Mouse (Mus musculus): ENCODE results near the gene Olfr223.
"Not testable (repeated sequence)": the region's sequence is repeated elsewhere in the genome, so short reads cannot be mapped to it uniquely, and the experiment has no call there.

The Olfr223 gene

DNA sequence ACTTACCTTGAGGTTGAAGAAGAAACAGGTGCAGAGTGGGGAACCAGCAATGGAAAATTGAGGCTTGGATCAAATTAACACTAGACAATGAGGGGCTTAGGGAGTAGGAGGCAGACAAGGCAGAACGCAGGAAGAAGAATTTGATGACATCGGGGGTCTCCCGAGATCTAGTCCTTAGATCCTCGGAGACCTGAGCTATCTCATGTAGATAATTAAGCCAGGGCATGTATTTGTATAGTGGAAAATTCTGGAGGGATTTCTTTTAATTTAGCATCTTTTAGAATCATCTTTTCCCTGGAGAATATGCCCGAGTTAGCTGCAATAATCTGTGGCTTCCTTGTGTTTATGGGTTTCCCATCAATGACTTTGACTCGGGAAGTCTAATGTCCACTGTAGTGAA lies at the start of gene Olfr223:
Olfr223 (minus strand) TSS at position 101 of the 400 bp plus-strand sequence.
- no peak for DNase-seq (ENCODE audit: low spot score in 2 of 2)

DNA sequence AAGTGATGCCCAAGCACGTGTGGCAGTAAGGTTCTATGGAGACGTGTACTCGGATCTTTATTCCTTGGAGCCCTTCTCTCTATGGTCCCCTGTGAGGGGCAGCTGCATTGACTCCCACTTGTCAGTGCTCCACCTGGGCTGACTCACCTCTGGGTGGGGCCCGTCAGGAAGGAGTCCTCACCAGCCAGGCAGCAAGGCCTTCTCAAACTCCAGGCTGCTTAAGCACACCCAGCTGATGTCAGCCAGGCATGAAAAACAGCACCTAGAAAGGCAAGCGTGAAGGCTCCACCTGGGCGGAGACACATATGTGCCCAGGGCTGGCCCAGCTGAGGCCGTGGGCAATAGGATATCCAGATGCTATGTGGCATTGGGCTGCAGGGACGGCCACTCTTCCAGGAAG lies 49.3 kb upstream of the Olfr223 start:
- no peak for DNase-seq (ENCODE audit: low spot score in 2 of 2)

DNA sequence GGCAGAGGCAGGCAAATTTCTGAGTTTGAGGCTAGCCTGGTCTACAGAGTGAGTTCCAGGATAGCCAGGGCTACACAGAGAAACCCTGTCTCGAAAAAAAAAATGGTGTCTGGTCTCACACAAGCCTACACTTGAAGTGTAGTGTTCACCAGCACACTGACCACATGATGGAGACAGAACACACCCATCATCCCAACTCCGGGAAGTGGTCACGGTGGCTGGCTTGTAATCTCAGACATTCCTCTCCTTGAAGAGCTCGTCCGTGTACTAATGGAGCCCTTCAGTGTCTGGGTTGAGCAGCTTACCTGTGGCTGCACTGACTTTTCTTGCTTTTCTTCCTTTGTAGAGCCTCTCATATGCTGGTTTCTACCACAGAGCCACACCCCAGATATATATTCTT lies 48.1 kb upstream of the Olfr223 start:
- no peak for DNase-seq (ENCODE audit: low spot score in 2 of 2)

DNA sequence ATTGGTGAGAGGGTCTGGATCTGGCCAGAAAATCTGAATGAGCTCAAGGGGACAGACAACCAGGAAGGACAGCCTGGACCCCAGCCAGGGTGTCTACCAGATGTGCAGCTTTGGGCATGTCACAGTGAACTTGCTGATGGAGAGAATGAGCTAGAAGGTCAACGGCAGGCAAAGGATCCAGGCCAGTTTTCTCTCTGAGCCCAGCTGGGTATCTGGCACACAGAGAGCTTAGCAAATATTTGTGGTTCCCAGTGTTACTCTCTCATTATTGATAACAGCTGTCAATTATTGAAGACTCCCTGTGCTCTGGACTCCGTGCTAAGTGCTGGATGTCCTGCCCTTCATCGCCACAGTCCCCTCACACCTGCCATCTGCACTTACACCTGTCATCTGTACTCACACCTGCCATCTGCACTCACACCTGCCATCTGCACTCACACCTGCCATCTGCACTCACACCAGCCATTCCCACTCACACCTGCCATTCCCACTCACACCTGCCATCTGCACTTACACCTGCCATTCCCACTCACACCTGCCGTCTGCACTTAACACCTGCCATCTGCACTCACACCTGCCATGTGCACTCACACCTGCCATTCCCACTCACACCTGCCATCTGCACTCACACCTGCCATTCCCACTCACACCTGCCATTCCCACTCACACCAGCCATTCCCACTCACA lies 47.0 kb upstream of the Olfr223 start:
- no peak for DNase-seq (ENCODE audit: low spot score in 2 of 2)

DNA sequence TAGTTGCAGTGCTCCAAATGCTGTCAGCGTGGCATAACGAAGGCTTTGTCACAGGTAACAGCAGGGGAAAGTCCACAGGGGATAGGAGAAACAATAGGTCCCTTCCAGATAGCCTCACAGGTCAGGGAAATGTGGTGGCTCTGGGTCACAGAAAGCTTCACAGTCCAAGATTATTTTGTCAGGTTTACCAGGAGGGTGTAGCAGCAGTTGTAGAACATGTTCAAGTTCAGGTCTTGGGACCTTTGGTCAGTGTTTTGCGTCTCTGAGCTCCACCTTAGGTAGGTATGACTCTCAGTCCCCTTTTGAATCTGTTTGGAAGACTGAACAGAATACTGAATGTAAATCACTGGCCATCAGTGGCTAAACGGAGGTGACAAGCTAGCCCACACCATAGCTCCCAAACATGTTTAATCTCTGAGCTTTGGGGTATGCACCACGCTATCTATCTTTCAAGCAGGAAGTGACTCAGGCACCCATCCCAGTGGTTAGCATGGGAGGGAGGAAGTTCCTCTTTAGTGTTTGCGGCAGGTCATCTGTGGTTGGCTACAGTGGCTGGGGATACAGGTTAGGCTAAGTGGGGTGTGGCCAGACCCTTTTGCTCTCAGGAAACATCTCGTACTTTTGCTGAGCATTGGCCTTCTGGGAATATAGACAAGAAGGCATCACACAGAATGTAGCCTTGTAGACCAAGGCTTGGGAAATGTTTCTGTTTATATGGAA lies 43.8 kb upstream of the Olfr223 start:
- DNase-seq (ENCODE audit: low spot score in 2 of 2) = no peak

DNA sequence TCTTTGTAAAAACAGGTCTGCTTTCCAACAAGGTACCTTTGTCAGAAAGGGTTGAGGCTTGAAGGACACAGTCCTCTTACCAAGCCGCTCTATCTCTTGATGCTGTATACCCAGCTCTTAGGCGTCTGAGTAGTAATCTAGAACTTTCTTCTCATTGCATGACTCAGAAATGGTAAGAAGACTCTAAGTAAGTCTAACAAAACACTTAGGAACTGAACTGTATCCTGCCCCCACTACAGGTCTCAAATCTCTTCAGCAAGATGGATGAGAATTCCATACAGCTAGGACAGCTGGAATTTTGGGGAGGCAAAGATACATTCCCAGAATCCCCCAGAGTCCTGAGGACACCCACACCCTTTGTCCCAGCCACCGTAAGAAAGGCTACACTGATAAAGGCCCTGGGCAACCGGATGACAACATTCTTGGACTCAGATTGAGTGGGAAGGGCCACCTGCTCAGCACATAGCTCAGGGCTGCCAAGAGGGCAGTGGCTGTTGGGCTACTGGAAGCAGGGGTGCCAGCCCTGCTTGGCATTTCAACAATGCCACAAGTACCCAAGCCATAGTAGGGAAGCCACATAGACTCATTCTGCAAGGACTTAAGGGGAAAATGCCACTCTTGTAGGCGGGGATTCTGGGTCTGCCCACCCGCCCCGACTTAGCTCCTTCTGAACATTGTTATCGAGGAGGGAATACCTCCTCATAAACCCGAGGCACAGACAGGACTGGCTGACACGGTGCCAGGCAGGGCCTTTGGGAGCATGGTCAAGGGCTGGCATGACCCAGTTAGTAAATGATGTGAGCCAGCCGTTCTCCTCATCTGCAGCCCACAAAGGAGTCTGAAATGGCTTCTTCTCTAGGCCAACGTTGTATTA lies 43.0 kb upstream of the Olfr223 start:
- DNase-seq (ENCODE audit: low spot score in 2 of 2) = no peak

DNA sequence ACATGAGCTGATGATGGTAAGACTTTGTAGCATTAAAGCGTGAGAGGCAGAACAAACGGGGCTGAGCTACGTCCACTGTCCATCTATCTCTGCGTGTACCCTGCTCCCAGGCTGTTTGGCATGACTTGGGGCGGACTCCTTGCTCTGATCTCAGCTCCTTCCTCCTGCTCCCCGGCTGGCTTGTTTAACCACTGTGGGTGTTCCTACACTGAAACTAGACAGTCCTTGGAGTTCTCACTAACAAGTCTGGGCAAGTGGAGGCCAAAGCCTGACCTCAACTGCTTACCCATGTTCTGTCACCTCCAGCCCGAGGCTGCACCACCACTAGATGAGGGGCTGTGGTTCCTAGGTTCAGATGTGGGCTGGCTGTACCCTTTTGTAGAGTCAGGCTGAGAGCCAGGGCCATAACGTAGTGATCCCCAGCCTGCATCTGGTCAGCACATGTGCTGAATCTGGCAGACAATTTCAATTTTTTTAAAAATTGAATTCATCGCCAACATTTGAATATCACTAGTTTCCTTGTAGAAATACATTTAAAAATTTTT lies 42.2 kb upstream of the Olfr223 start:
- DNase-seq (ENCODE audit: low spot score in 2 of 2) = no peak

DNA sequence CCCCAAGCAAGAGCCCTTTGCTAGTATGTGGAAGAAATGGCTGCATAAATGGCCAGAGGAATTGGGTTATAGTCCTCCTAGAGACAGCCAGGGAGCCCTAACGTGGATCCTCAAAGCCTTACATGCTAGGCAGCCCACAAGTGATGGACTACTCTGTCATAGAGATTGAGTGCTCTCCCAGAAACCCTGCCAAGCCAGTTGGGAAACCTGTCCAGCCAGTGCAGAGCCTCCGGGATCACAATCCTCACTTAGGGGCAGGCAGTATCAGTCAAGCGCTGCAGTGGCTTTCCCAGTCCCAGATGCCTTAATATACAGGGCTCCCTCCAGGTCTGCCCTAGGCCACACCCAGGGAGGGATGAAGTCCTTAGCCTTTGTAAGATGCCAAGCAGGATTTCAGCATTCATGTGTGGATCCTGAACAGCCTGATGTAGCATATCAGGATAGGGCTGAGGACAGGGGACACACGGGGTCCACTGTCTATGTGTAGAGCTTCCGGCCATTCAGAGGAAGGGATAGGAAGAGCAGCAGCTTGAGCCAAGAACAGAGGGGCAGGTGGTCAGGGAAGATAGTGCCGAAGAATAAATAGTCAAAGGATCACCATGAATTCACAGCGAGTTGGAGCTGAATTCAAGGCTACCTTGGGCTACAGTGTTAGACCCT lies 41.0 kb upstream of the Olfr223 start:
- no peak for DNase-seq (ENCODE audit: low spot score in 2 of 2)

DNA sequence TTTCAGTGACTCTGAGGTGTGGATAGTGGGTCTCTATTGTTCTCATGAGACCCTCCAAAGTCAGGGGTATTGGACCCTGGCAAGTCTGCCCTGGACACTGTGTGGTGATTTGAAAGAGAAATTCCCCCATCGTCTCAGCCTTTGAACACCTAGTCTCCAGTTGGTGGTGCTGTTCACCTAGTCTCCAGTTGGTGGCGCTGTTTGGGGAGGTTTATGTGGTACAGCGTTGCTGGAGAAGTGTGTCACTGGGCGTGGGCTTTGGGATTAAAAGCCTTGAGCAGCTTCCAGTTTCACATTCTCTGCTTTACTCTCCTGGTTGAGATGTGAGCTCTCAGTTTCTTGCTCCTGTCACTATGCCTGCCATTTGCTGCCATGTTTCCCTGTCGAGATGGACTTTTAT lies 39.9 kb upstream of the Olfr223 start:
- DNase-seq (ENCODE audit: low spot score in 2 of 2) = peak; percentile 54 to 81

DNA sequence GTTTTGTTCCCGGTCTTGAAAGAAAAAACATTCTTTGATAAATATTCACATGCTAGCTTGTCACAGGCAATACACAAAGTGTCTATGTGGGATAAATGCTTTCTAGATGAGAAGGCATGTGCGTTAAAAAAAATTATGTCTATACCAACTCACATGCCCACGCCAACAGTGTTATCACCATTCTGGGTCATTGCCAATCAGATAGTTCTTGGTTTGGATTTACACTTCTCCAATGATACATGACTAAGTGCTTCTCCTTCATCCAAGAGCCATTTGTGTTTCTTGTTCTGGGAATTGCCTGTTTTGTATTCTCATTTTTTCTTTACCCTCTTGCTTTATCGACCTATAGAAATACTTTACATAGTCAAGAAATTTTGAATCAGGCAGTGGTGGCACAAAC lies 38.9 kb upstream of the Olfr223 start:
- DNase-seq (ENCODE audit: low spot score in 2 of 2) = no peak

DNA sequence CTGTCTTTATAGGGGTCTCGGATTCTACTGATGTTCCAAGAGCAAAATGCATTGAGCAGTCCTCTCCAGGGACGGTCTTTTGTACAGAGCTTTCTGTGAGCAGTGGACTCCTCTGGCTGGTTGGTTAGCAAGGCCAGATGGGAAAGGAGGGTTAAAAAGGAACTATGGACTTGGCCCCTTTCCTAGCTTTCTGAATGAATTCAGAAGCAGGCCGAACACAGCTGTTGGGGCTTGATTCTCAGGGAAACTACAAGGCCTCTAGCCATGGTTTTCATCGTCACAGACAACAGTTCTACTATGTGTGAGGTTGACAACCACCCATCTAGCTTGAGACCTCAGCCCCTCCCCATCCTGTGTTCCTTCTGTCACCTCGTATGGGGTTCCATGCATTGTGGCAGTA lies 36.8 kb upstream of the Olfr223 start:
- DNase-seq (ENCODE audit: low spot score in 2 of 2) = no peak

DNA sequence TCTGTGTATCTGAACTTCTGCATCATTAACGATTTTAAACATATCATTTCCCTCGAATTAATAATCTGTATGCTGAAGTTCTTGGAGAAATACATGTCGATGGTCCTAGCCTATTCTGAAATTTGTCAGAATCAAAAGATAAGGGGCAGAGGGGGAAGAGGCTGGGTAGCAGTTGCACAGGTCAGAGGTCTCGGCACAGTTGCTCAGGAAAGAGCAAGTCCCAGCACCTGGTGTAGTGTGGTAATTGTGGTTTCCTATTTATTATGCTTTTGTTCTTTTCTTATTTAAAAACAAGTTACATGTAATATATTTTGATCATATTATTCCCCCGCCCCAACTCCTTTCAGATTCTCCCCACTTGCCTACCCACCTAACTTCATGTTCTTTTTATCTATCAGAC lies 35.1 kb upstream of the Olfr223 start:
- DNase-seq (ENCODE audit: low spot score in 2 of 2) = no peak

DNA sequence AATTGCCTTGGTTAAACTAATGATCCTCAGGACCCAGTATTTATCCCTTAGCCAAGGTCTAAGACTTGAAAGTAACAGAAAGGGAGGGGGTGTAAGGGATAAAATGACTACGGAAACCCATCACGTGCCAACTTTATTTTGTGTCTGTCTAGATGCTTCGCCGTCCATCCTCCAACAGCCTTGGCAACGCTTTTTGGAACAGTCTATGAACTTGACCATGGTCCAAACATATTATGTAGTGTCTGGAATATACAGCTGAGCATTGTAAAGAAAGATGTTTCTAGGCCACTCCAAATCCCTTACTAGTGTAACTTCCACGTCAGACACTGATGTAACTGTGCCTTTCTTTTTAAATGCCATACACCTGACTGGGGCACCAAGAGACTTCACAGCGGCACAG lies 33.1 kb upstream of the Olfr223 start:
- no peak for DNase-seq (ENCODE audit: low spot score in 2 of 2)

DNA sequence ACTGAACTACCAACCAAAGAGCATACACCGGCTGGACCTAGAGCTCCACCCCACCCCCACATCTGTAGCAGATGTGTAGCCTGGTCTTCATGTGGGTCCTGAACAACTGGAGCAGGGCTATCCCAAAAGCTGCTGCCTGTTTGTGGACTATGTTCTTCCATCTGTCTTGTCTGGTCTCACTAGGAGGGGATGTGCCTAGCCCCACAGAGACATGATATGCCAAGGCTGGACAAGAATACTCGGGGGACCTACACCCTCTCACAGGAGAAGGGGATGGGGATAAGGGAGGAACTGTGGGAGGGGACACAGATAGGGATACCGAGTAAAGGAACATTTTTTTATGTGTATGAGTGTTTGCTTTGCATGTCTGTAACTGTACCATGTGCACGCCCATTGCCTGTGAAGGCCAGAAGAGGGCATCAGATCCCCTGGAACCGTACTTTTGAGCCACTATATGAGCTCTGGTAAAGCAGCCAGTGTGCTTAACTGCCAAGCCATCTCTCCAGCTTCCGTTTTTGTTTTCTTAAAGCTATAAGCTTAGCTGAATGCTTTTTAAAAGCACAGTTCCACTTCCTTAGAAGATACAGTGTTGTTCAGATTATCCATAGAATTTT lies 31.0 kb upstream of the Olfr223 start:
- DNase-seq (ENCODE audit: low spot score in 2 of 2) = peak in 1 of 2 experiments; percentile 34

DNA sequence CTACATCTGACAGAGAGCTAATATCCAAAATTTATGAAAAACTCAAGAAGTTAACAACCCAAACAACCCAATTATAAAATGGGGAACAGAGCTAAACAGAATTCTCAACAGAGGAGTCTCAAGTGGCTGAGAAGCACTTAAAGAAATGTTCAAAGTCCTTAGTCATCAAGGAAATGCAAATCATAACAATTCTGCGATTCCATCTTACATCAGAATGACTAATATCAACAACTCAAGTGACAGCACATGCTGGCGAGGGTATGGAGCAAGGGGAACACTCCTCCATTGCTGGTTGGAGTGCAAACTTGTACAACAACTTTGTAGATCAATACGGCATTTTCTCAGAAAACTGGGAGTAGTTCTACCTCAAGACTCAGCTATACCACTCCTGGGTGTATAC lies 29.1 kb upstream of the Olfr223 start:
- no peak for DNase-seq (ENCODE audit: low spot score in 2 of 2)

DNA sequence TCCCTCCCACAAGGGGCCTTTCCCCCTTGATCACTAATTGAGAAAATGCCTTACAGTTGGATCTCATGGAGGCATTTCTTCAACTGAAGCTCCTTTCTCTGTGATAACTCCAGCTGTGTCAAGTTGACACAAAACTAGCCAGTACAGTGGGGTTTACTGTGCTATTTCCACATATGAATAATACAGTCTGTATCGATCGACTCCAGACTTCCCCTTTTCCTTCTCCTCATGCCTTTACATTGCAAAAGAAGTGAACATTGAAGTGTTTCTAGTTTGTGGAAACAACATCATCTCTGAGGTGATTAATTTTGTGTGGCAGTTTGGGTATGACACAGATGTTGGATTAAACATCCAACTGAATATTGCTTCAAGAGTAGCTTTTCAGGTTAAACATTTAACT lies 23.9 kb upstream of the Olfr223 start:
- not testable (repeated sequence) for DNase-seq (ENCODE audit: low spot score in 2 of 2)

DNA sequence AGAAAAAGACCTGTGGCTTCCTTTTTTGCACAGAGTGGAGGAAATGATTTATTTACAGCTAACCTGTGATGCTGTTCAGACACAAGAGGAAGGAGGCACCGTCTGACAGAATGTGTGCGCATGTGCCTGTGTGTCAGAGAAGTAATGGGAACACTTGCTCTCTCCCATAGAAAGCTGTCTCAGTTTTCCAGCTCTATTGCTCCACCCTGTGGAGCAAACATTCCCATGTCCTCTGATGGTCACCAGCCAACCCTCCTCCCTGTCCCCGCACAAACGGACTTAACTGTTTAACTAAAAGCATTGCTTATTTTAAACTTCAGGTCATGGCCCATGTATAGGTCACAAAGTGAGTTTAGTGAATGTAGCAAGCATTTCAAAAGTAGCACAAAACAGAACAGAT lies 21.0 kb upstream of the Olfr223 start:
- DNase-seq (ENCODE audit: low spot score in 2 of 2) = no peak

DNA sequence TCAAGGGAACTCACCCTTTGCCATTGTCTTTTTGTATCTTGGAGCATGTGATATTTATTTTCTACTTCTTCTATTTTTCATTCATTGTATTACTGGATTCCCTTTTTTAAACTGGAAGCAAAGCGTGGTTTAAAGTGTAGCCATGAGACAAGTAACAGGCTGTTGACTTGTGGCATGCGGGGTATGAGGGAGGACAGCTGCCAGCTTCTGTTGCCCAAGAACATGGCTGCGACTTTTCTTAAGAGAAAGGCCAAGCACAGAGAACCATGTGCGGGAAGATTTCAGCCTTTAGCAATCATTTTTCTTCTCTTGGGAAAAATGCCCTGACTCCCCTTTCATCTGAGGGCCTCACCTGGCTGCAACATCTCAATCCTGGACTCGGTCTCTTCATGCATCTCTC lies 18.6 kb upstream of the Olfr223 start:
- no peak for DNase-seq (ENCODE audit: low spot score in 2 of 2)

DNA sequence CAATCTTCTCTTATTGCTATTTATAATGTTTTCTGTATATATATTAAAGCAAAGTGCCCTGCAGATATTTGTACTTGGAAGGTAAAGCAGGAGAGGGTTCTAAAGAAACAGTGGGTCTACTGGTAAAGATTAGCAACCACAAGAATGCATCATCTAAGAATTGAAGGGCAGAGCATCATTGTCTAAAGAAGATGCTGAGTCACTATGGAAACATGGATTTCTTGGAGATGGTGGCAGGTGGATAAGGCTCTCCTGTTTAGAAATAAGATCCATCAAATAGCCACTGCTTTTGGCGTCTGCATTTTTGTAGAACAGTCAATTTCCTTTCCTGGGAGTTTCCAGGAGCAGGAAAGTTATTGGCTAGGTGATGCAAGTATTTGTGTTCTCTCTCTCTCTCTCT lies 9.2 kb upstream of the Olfr223 start:
- no peak for DNase-seq (ENCODE audit: low spot score in 2 of 2)

DNA sequence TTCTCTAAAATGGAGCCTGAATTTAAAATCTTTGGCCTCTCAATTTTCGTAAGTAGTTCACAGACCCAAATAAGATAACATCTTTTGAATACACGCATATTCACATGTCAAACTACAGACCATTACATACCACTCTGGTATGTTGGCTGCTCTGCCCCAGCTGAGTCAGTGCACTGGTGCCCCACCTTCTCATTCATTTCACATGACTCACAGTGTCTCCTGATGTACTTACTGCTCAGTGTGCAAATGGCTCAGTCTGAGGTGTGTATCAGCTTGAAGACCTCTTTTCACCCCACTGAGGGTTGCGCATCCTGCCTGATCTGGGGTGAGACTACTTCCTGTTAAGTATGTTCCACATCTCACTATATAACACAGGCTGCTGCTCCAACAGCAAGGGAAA lies 7.8 kb upstream of the Olfr223 start:
- DNase-seq (ENCODE audit: low spot score in 2 of 2) = no peak

DNA sequence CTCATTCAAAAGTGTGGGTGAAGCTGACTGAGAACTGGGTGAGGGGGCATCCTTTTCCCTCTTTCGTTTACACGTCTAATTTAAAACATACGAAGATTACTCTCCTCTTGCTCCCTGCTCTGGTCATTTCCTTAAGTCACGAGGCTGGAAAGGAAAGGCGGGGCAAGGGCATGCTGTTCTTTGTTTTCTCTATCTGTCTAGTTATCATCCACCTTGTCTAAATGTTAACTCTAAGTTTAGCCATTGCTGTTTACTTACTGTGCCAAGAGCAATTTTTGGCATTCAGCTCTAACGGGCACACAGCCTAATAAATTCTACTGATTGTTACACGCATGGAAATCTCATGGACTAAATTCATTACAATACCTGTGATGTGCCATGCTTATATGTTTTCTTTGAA lies 6.1 kb upstream of the Olfr223 start:
- no peak for DNase-seq (ENCODE audit: low spot score in 2 of 2)

All from spleen, postnatal 4 days (tissue).